Mouse (Mus musculus) frontal cortex, postnatal 10 days (tissue): ENCODE data around the gene Npb.

Experiments
- DNase-seq, 2 experiments: peaks; one replicate each; pipeline ENCODE4 v3.0.0; 2022; ENCODE audit warnings: low spot score in 2 of 2, mixed read lengths in 1 of 2

The Npb gene

DNA sequence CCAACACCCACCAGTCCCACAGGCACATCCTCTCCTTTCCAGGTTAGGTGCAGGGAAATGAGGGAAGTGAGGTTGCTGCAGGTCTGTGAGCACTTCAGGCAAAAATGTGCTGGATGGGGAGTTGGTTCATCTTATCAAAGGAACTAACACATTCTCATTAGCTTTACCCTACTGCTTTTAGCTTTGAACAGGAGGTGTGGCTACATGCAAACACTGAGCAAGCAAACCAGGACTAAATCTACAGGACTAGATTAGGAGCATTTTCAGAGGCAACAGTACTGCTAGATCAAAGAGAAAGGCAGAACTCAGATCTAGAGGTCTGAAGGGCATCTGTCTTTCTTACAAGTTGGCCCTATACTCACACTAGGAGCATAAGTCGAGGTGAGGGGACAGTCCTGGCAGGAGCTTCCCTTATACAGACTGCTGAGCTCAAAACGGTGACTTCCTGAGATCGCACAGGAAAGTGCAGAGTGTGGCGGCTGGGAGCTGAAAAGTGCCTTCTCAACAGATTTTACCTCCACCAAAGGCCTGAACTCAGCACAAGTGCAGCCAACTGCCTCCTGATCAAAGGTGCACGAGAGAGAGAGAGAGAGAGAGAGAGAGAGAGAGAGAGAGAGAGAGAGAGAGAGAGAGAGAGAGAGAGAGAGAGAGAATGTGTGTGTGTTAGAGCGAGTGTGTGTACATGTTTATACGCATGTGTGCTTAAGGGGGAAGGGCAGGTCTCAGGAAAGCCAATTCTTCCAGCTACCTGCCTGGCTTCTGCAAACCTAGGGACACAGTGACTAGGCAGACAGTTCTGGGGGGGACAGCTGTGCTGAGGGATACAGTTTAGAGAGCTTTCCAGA lies 22.8 kb downstream of the Npb start:
- no peak for DNase-seq

GRCm38 (mm10) chr11:120631726-120632448 lies 23.6 kb downstream of the Npb start:
- DNase-seq, result no peak

GRCm38 (mm10) chr11:120632559-120633519 lies 24.6 kb downstream of the Npb start:
- peak in 1 of 2 experiments; percentile 71 for DNase-seq

GRCm38 (mm10) chr11:120633520-120634343 lies 25.5 kb downstream of the Npb start, which contains the start of gene Mafg:
Gene Mafg (minus strand): TSS chr11:120633600.
- peak; percentile 92 to 93 for DNase-seq

- no peak for DNase-seq
These were observed 26.5 kb downstream of the Npb start for GRCm38 (mm10) chr11:120634810-120635209.

- no peak for DNase-seq
These were observed 33.0 kb downstream of the Npb start for GRCm38 (mm10) chr11:120641255-120641654.

DNA sequence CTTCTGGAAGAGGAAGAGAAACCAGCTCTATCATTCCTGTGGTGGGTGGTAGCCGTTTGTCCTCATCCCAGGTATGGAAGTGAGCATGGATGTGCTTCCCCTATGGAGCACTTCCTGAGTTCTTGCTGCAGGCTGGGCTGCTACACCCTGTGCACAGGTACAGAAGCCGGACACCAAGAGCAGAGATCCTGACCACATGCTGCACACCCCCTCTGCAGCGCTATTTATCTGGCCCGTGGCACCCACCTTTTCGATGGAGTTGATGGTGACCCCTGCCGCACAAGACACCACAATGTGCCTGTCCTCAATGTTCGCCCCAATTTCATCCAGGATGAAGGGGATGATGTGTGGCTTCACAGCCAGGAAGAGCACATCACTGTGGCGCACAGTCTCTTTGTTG lies 33.6 kb downstream of the Npb start:
- no peak for DNase-seq

DNA sequence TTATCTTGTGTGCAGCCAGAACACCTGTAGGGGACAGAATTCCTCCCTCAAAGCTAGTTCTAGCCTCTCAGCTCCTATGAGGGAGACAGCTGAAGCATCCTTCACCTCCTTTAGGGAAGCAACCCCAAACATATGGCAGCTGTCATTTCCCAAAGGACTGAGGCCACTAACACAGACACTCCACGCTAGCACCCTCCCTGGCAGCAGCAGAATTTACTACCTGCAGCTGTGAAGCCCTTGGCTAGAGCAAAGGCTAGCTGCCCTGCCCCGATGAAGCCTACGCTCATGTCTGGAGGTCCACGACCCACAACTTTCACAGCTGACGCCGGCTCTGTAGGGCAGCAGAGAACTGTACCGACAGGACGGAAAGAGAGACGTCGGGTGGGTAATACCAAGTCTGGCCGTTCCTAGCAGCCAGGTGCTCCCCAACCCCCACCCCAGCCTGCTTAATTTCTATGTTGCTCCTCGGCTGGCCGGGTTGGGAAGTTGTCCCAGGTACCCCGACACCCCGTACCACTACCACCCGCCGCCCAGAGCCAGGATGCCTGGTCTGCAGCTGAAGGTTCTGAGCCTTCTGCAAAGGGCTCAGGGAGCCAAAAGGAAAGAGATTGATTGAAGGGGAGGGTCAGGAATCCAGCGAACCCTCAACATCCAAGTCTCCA lies 34.8 kb downstream of the Npb start:
- no peak for DNase-seq

DNA sequence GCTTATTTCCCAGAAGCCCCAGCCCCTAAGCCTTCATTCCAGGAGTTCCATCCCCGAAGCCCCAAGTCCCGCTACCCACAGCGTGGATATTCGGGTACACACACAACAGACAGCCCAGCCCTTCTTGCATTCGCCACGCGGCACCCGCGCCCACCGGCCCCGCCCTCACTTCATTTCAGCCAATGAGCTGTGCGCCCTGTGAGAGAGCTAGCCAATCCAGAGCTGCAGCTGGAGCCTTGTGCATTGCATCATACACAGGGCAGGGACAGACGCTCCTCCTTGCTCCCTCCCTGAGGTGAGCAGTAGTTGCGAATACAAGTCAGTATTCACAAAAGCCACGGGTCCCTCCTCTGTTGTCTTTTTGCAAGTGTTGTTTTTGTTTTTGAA lies 35.3 kb downstream of the Npb start, which contains the start of gene Pycr1:
Gene Pycr1 (minus strand): TSS at position 169 of the 387 bp plus-strand sequence.
- peak; percentile 89 to 91 for DNase-seq

DNA sequence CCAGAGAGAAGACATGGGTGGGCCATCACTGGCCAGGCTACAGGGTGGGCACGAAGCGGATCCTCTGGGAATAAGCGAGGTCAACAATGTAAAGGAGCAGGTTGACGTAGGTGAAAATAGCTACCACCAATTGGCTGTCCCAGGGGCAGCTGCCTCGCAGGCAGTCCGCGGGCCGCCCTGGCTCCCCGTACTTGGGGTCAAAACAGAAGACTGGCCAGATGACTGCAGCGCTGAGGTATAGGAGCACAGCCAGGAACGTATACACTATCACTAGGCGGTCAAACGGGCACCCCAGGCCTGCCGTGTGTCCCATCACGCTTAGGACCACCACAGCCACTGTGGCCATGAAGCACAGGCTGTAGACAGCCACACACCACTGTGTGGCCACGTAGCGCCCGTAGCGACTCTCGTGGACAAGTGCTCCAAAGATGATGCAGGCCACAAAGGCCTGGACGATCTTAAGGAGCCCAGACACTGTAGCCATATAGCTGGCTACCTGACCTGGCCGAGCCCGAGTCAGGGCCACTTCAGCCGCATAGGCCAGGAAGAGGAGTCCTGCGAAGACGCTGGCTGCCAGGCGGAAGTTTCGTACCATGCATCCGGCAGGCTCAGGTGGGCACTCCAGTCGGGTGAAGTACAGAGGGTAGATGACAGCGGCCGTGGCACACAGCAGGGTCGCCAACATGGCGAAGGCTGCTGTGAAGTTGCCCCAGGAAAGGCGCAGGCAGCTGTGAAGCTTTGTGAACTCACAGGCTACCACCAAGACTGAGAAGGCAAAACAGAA lies 39.0 kb downstream of the Npb start:
- peak in 1 of 2 experiments; percentile 5 for DNase-seq

DNA sequence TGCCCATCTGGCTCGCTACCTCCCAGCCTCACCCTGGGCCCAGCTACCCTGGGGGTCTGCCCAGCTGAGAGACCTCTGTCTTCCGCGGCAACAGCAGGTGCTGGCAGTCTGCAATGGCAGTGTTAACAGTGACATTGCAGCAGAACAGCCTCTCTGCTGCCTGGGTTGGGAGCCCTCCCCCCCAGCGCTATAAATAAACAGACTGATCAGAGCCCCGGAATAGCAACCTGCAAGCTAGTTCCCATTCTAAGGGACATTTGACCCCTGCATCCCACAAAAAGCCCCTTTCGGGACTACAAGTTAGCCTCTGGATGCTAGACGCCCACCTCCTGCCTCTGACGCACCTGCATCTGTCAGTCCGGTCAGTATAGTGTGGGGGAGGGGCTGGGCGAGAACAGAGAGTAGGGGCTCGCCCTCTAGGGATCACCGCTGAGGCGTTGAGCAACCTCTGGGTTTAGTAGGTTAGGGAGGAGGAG lies 39.8 kb downstream of the Npb start, which contains the start of gene Myadml2:
Gene Myadml2 (minus strand): TSS at position 158 of the 476 bp plus-strand sequence.
- DNase-seq, result peak in 1 of 2 experiments; percentile 49

DNA sequence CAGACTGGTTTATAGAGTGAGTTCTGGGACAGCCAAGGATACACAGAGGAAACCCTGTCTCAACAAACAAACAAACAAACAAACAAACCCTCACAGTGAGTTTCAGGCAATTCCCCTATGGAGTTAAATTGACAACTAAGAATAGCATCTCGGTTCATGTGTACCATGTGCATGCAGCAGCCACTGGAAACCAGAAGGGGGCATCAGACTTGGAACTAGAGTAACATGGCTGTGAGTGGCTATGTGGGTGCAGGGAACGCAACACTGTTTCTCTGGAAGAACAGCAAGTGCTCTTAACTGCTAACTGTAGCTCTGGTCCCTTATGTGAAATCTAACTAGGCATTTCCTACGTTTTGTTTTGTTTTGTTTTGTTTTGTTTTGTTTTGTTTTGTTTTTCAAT lies 43.6 kb downstream of the Npb start:
- DNase-seq, result no peak

- DNase-seq, result no peak
These were observed 46.5 kb downstream of the Npb start for GRCm38 (mm10) chr11:120654741-120655140.

DNA sequence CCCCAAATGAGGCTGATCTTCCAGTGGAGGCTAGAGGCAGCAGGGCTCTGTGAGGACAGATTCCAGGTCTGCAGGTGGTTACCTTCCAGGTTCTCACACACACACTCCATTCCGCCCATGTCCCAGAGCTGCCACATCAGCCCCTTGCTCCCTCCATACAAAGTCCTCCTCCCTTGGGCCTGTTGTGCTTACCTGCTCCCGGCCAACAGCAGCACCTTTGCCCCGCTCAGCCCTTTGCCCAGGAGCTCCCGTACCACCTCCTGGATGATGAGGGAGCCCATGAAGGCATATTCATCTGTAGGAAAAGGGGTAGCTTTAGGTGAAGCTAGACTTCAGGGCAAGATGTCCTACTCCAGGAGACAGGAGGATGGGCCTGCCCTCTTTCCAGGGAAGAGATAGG lies 49.0 kb downstream of the Npb start:
- DNase-seq, result no peak
